11 mouse cellular contexts compared by ENCODE assay signal in the genomic region with DNA sequence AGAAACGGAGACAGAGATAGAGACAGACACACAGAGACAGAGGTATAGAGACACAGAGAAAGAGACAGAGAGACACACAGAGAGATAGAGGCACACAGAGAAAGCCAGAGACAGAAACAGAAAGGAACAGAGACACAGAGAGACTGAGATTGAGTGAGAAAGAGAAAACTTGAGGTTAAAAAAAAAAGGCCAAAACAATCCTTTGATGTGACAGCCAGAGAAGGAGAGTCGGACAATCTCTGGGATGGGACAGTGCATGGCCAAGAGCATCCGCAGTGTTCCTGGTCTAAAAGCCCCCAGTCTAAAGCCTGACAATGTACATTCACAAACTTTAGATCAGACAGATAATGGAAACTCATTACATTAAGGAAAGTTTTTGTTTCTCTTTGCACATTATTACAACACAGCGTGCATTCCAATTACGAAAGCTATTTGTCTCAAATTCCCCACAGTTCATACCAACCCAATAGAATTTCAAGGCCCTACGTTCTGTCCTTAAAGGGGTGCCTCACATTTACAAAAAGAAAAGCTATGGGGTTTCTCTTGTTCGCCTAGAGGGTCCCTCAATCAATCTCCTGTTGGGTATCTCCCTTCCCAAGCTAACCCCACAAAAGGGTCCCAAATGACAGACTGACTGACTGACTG. TPM values are rescaled to one million over a fixed set of nuclear protein-coding genes. Genes with fewer than 3 reads are reported as not detected.
DNase-seq lines count a peak whose midpoint lies in the region; ATAC-seq and TF ChIP-seq lines count a peak whose summit lies in the region.
"Had no signal": no experiment of that assay in that cellular context is flagged by ENCODE, and none has a peak within 500 bp of the region (broad histone marks: within the 10 kb centered on the region; RNA-seq: fewer than 3 reads in every experiment).

No protein-coding gene starts in this region.

- no peak for TF ChIP-seq CTCF in kidney, postnatal 0 days (IDR thresholded peaks at IDR 0.05; ENCODE audit: low read depth)

- peaks cover 13% of the 10 kb centered on the region; the same call in 1 of the 2 replicates for H3K36me3 ChIP-seq in kidney, postnatal 0 days (ENCODE audit: insufficient read depth, low read length)

- H3K27me3 ChIP-seq in kidney, postnatal 0 days (ENCODE audit: insufficient read depth, low read length) = no peaks in the 10 kb centered on the region
- H3K27me3 ChIP-seq: midbrain, embryonic 12.5 days had no signal

- H3K4me3 ChIP-seq in kidney, postnatal 0 days (replicated peaks; ENCODE audit: low read depth, low read length) = no peak overlapping the region
- H3K4me3 ChIP-seq: midbrain, embryonic 12.5 days had no signal

- H3K9me3 ChIP-seq in kidney, postnatal 0 days (replicated peaks; ENCODE audit: low read length) = no peaks in the 10 kb centered on the region
- H3K9me3 ChIP-seq: midbrain, embryonic 12.5 days had no signal

- DNase-seq in kidney, postnatal 0 days (ENCODE audit: low spot score) = no peak
- no peak for DNase-seq in kidney, postnatal 4 days
- DNase-seq in CD4-positive, CD25-positive, alpha-beta regulatory T cell, adult 2 months (ENCODE audit: low read depth, low spot score) = peak; percentile 59
- peak; percentile 43 for DNase-seq in Muller cell, postnatal 12 days (ENCODE audit: inconsistent ontology term)
- DNase-seq in layer of hippocampus, adult 8-10 months (ENCODE audit: low spot score in 2 of 2) = no peak
- DNase-seq in layer of hippocampus, adult 9-11 months = no peak
- DNase-seq: kidney, adult 11 months had no signal

- peak overlapping the region; percentile 77 for H3K27ac ChIP-seq in kidney, postnatal 0 days
- H3K27ac ChIP-seq: midbrain, embryonic 12.5 days had no signal

- H3K4me2 ChIP-seq in kidney, postnatal 0 days (ENCODE audit: low read length) = peak overlapping the region; percentile 10; the same call in 1 of the 2 replicates
- H3K4me2 ChIP-seq: midbrain, embryonic 12.5 days had no signal

- H3K4me1 ChIP-seq in kidney, postnatal 0 days (replicated peaks; ENCODE audit: insufficient read depth, low read length) = peaks cover 15% of the 10 kb centered on the region; the same call in 1 of the 2 replicates

- 73% methylated on average over 7 of the region's 7 CpGs for WGBS in kidney, postnatal 0 days

- H3K9ac ChIP-seq in kidney, postnatal 0 days (ENCODE audit: low read depth, low read length) = no peak overlapping the region; the same call in 1 of the 2 replicates
- H3K9ac ChIP-seq: midbrain, embryonic 12.5 days had no signal

- ATAC-seq in kidney, postnatal 0 days (replicated peaks; ENCODE audit: low FRiP score, low read depth) = no peak
- peak; percentile 26 for ATAC-seq in inflammation-experienced regulatory T-cells, adult 6 months
- no peak for ATAC-seq in monocyte, adult 5-6 weeks (replicated peaks; ENCODE audit: insufficient number of reproducible peaks, low FRiP score, low TSS enrichment, poor library complexity, severe bottlenecking)
- ATAC-seq: forebrain, embryonic 16.5 days had no signal

RNA-seq across cellular contexts. Expression of gene Arid5b, which starts 39.0 kb away (rescaled TPM):
- polyA plus RNA-seq in kidney, postnatal 0 days (2015; fragmentation: Nextera tagmentation; extraction: Ambion mirVana) = 30.3 and 31.1 TPM in 2 replicates
- 10 to 100 TPM; 28.4 to 78.0 (median 56.4) TPM for polyA plus RNA-seq in inflammation-experienced regulatory T-cells, adult 6 months (2017; shearing (Covaris generic))
- 10 to 100 TPM; 25.3 to 27.5 (median 26.4) TPM for total RNA-seq in layer of hippocampus, adult 8-10 months (2022)
- 13.0 to 33.2 TPM (median 18.8 TPM) in 3 replicates for total RNA-seq in monocyte, adult 5-6 weeks (2017)

Comparison
In these comparisons a context has a peak if more than half of its experiments do, and no peak if none do; other contexts are left out.
1. DNase-seq: peak in CD4-positive, CD25-positive, alpha-beta regulatory T cell, adult 2 months (single experiment) and Muller cell, postnatal 12 days (single experiment); none in kidney, postnatal 0 days (single experiment), kidney, postnatal 4 days (0 of 2), layer of hippocampus, adult 8-10 months (0 of 2) and layer of hippocampus, adult 9-11 months (single experiment).